Mouse (Mus musculus): ENCODE measurements at regions not wholly inside any gene's neighbourhood (a gene's known extent, or its start where the extent isn't known, plus 50 kb on each side); places are given as distances from the start of the nearest gene placed in this dataset.
A peak's percentile ranks its signal among the peaks of the same experiment; 100 is the strongest.

DNA sequence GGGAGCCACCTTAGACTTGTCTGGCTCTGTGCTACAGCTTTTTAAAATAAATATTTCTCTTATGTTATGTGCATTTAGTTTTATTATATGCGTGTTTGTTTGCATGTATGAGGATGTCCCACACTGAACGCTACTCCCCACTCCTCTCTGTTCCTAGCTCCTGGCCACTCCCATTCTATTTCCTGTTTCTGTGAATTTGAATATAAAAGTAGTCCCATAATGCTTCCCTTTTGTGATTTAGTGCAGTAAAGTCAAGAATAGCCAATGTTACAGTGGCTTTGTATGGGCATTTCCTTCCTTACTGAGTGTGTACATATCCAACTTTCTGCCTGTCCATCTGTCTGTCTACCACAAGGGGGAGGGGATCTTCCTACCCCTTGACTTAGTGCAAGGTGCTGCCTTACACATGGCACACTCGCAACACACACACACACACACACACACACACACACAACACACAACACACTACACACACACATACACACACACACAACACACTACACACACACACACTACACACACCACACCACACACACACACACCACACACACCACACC lies 61.2 kb upstream of the Shb start:
- WGBS: 83% methylated on average over 3 of the region's 3 CpGs

DNA sequence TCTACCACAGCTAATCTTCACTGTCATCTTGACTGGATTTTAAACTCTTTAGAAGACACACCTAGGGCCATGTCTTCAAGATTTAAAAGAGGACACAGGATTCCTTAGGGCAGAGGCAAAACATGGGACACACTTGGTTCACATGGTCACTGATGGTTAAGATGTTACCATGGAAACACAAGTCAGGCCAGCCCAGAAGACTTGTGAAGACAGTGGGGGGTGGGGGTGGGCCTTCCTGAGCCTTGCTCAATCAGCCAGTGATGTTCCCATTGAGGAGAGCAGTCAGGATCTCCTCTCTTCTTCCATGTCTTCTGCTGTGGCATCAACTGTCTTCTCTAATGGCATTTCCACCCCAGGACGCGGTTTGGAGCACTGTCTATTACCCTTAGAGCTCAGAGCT lies 60.5 kb upstream of the Shb start:
- H3K4me1 ChIP-seq (replicated peaks; ENCODE audit: control insufficient read depth, insufficient read depth, low read length): no peaks in the 10 kb centered on the region
- 71% methylated on average over 2 of the region's 2 CpGs for WGBS
- peaks cover 6% of the 10 kb centered on the region; the same call in 1 of the 2 replicates for H3K27me3 ChIP-seq (replicated peaks; ENCODE audit: control insufficient read depth, insufficient read depth, low read length)
- H3K9me3 ChIP-seq (ENCODE audit: control insufficient read depth, low read length): no peaks in the 10 kb centered on the region
- DNase-seq (ENCODE audit: low spot score) (no peak), ATAC-seq (replicated peaks; ENCODE audit: low FRiP score, low TSS enrichment, low read depth) (no peak)
- H3K36me3 ChIP-seq (ENCODE audit: control insufficient read depth, insufficient read depth, low read length): no peaks in the 10 kb centered on the region
- H3K9ac ChIP-seq (ENCODE audit: low read length): no peak overlapping the region
- H3K4me2 ChIP-seq (ENCODE audit: low read length): no peak overlapping the region
- H3K27ac ChIP-seq (ENCODE audit: low read depth): no peak overlapping the region
- no peak overlapping the region for H3K4me3 ChIP-seq (ENCODE audit: low read depth, low read length)

More for the DNA sequence above, 61.2 kb upstream of the Shb start:
- ATAC-seq (replicated peaks; ENCODE audit: low FRiP score, low TSS enrichment, low read depth) (no peak), DNase-seq (ENCODE audit: low spot score) (no peak)
- Histone ChIP-seq H3K9me3 (ENCODE audit: control insufficient read depth, low read length) (no peaks in the 10 kb centered on the region), H3K4me3 (ENCODE audit: low read depth, low read length) (no peak overlapping the region), H3K27ac (ENCODE audit: low read depth) (no peak overlapping the region), H3K4me1 (replicated peaks; ENCODE audit: control insufficient read depth, insufficient read depth, low read length) (no peaks in the 10 kb centered on the region), H3K36me3 (ENCODE audit: control insufficient read depth, insufficient read depth, low read length) (no peaks in the 10 kb centered on the region), H3K9ac (ENCODE audit: low read length) (no peak overlapping the region), H3K4me2 (ENCODE audit: low read length) (no peak overlapping the region), H3K27me3 (replicated peaks; ENCODE audit: control insufficient read depth, insufficient read depth, low read length) (peaks cover 6% of the 10 kb centered on the region; the same call in 1 of the 2 replicates)

DNA sequence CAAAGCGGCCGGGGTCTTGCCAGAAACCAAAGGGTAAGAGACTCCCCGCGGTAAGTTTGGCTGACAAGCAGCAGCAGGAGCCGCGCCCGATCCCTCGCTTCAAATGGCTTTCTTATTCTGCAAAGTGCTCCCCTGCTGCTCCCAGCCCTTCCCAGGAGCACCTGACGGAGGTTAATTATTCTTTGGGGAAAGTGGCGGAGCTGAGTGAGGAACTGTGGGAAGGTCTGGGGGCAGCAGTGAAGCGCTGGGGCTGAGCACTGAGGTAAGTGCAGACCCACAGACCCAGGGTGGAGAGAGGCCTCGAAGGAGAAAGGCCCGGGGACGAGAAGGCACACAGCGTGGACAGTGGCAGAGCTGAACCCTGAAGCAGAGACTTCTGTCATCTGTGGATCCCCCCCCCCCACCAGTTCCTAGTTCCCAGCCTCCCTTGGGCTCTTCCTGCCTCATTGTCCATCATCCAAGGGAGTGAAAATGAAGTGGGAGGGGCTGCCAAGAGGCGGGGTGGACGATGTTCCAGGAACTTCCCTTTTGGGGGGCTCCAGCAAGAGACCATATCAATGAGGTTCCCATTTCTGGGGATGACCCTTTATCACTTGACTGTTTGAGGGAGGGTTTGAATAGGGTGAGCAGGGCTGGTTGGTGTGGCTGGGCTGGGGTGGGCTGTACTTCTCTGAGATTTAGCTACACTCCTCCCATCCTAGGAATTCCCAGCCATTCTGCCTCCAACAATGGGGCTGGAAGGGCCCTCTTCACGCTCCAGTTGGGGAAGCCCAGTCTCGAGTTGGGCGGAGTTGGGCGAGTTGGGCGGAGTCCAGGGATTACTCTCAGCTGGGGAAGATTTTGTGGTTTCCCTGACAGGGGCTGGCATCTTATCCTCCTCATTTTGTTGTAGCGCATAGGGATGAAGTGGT lies 59.4 kb upstream of the Shb start:
- no peak for ATAC-seq (replicated peaks; ENCODE audit: low FRiP score, low TSS enrichment, low read depth)
- DNase-seq (ENCODE audit: low spot score): no peak
- 11% methylated on average over 23 of the region's 23 CpGs for WGBS
- Histone ChIP-seq H3K4me2 (ENCODE audit: low read length) (peak overlapping the region; percentile 48), H3K4me3 (ENCODE audit: low read depth, low read length) (0 out of 2 replicates have a peak overlapping the region, but pooled peaks have one; percentile 8), H3K9ac (ENCODE audit: low read length) (peak overlapping the region; percentile 16; the same call in 1 of the 2 replicates), H3K9me3 (ENCODE audit: control insufficient read depth, low read length) (no peaks in the 10 kb centered on the region), H3K27ac (ENCODE audit: low read depth) (no peak overlapping the region), H3K36me3 (ENCODE audit: control insufficient read depth, insufficient read depth, low read length) (no peaks in the 10 kb centered on the region), H3K4me1 (replicated peaks; ENCODE audit: control insufficient read depth, insufficient read depth, low read length) (no peaks in the 10 kb centered on the region), H3K27me3 (replicated peaks; ENCODE audit: control insufficient read depth, insufficient read depth, low read length) (peaks cover 6% of the 10 kb centered on the region; the same call in 1 of the 2 replicates)

DNA sequence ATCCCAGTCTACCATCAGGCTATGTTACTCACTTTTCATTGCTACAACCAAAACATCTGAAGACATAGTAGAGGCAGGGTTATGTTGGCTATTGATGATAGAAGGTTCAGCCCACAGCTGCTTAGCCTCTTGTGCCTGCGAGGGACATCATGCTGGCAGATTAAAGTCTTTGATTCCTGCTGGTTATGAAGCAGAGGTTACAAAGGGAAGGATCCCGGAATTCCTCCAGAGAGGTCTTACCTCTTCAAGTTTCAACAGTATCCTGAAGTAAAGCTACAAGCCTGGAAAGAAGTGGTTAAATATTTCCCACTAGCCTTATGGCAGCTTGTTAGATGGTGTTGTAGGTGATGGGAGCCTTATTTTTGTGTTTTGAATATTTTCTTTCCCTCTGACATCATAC lies 58.6 kb upstream of the Shb start:
- Histone ChIP-seq H3K36me3 (ENCODE audit: control insufficient read depth, insufficient read depth, low read length) (no peaks in the 10 kb centered on the region), H3K27me3 (replicated peaks; ENCODE audit: control insufficient read depth, insufficient read depth, low read length) (peaks cover 6% of the 10 kb centered on the region; the same call in 1 of the 2 replicates), H3K9me3 (ENCODE audit: control insufficient read depth, low read length) (no peaks in the 10 kb centered on the region), H3K4me3 (ENCODE audit: low read depth, low read length) (no peak overlapping the region), H3K9ac (ENCODE audit: low read length) (no peak overlapping the region), H3K27ac (ENCODE audit: low read depth) (no peak overlapping the region), H3K4me2 (ENCODE audit: low read length) (peak overlapping the region; percentile 48), H3K4me1 (replicated peaks; ENCODE audit: control insufficient read depth, insufficient read depth, low read length) (no peaks in the 10 kb centered on the region)
- 18% methylated on average over 2 of the region's 2 CpGs for WGBS
- ATAC-seq (replicated peaks; ENCODE audit: low FRiP score, low TSS enrichment, low read depth) (no peak), DNase-seq (ENCODE audit: low spot score) (no peak)

DNA sequence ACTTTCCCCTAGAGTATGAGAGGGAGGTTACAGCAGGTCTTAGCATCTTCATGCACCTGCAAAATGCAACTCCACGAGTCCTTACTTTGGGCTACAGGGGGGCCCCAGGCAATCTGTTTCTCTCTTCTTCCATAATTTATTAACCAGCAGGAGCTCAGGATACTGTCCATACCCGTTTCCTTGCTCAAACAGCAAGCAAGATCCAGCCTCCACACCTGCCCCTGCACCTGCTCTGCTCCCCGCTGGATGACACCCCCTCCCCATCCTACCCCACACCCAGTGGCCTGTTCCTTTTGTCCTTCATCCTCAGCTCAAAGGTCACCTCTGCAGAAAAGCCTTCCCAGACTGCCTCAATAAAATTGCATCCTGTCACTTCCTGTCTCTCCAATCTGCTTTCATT lies 56.1 kb upstream of the Shb start:
- no peaks in the 10 kb centered on the region for H3K4me1 ChIP-seq (replicated peaks; ENCODE audit: control insufficient read depth, insufficient read depth, low read length)
- no peaks in the 10 kb centered on the region for H3K36me3 ChIP-seq (ENCODE audit: control insufficient read depth, insufficient read depth, low read length)
- peak; percentile 41; the same call in 1 of the 2 replicates for ATAC-seq (replicated peaks; ENCODE audit: low FRiP score, low TSS enrichment, low read depth)
- H3K9me3 ChIP-seq (ENCODE audit: control insufficient read depth, low read length): no peaks in the 10 kb centered on the region
- no peak overlapping the region for H3K27ac ChIP-seq (ENCODE audit: low read depth)
- 31% methylated on average over 3 of the region's 3 CpGs for WGBS
- H3K4me2 ChIP-seq (ENCODE audit: low read length): no peak overlapping the region
- DNase-seq (ENCODE audit: low spot score): no peak
- H3K27me3 ChIP-seq (replicated peaks; ENCODE audit: control insufficient read depth, insufficient read depth, low read length): peaks cover 6% of the 10 kb centered on the region; the same call in 1 of the 2 replicates
- no peak overlapping the region for H3K9ac ChIP-seq (ENCODE audit: low read length)
- H3K4me3 ChIP-seq (ENCODE audit: low read depth, low read length): no peak overlapping the region

DNA sequence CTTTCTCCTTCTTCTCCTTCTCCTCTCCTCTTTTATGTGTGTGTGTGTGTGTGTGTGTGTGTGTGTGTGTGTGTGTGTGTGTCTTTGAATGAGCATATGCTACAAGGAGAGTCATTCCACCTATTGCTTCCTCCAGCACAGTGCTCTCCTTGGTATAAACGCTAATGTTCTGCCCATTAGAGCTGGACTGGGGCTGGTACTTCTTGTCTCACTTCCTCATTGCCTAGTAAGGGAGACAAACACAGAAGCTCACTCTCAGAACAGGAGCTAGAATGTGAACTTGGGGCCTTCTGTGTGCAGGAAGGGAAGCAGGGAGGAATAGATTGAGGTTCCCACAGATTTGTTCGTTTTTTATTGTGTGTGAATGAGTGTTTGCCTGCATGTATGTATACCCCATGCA lies 54.9 kb upstream of the Shb start:
- H3K4me1 ChIP-seq (replicated peaks; ENCODE audit: control insufficient read depth, insufficient read depth, low read length): no peaks in the 10 kb centered on the region
- no peak overlapping the region for H3K27ac ChIP-seq (ENCODE audit: low read depth)
- H3K9ac ChIP-seq (ENCODE audit: low read length): no peak overlapping the region
- H3K27me3 ChIP-seq (replicated peaks; ENCODE audit: control insufficient read depth, insufficient read depth, low read length): peaks cover 6% of the 10 kb centered on the region; the same call in 1 of the 2 replicates
- H3K4me2 ChIP-seq (ENCODE audit: low read length): no peak overlapping the region
- no peak overlapping the region for H3K4me3 ChIP-seq (ENCODE audit: low read depth, low read length)
- DNase-seq (ENCODE audit: low spot score) (no peak), ATAC-seq (replicated peaks; ENCODE audit: low FRiP score, low TSS enrichment, low read depth) (no peak)
- no peaks in the 10 kb centered on the region for H3K36me3 ChIP-seq (ENCODE audit: control insufficient read depth, insufficient read depth, low read length)
- 61% methylated on average over 2 of the region's 2 CpGs for WGBS
- H3K9me3 ChIP-seq (ENCODE audit: control insufficient read depth, low read length): no peaks in the 10 kb centered on the region

DNA sequence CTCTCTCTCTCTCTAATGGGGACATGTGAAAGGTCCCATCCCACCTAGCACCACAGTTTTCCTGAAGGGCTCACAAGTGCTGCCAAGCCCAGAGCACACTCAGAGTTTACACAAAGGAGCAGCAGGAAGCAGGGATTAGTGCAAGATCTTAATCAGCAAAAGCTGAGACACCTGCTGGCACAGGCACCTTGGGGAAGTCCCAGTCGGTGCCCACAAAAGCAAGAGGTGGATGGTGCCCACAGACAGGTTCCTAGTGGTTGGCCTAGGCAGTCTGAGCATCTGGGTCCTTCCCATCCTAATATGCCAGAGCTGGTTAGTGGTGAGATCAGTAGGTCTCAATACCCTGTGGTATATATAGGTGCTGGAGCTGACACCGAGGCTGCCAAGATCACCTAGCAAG lies 54.0 kb upstream of the Shb start:
- Histone ChIP-seq H3K4me2 (ENCODE audit: low read length) (no peak overlapping the region), H3K27ac (ENCODE audit: low read depth) (no peak overlapping the region), H3K36me3 (ENCODE audit: control insufficient read depth, insufficient read depth, low read length) (no peaks in the 10 kb centered on the region), H3K4me1 (replicated peaks; ENCODE audit: control insufficient read depth, insufficient read depth, low read length) (no peaks in the 10 kb centered on the region), H3K9ac (ENCODE audit: low read length) (no peak overlapping the region), H3K4me3 (ENCODE audit: low read depth, low read length) (no peak overlapping the region), H3K27me3 (replicated peaks; ENCODE audit: control insufficient read depth, insufficient read depth, low read length) (peaks cover 6% of the 10 kb centered on the region; the same call in 1 of the 2 replicates), H3K9me3 (ENCODE audit: control insufficient read depth, low read length) (no peaks in the 10 kb centered on the region)
- no peak for ATAC-seq (replicated peaks; ENCODE audit: low FRiP score, low TSS enrichment, low read depth)
- DNase-seq (ENCODE audit: low spot score): no peak
- 47% methylated on average over 2 of the region's 2 CpGs for WGBS

DNA sequence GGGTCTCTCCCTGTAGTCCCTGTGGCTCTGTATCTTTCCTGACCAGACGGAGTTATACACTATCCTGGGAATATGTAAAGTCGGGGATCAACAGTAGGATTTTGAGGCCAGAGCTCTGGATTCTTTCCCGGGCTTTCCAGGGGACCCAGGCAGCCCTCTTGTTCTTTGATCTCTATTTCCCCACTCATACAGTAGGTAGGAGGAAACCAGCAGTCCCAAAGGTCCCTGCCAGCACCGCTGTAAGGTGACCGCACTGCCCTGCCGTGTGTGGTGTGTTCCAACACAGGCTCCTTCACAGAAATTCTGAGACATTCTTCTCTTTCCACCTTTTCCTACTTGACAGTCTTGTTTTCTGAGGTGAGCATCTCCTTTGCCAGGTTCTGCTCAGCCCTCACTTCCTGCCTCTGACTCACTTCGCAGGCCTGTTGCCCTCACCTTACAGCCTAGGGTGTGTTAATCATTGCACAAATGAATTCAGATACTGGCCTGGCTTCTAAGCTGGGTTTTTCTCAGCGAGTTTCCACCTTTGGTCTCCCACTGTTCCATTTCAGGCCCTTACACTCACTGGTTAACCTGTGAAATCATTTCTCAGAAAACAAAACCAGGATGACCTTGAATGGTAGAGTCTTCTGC lies 53.0 kb upstream of the Shb start:
- H3K9me3 ChIP-seq (ENCODE audit: control insufficient read depth, low read length): no peaks in the 10 kb centered on the region
- DNase-seq (ENCODE audit: low spot score): no peak
- 45% methylated on average over 8 of the region's 8 CpGs for WGBS
- no peak overlapping the region for H3K9ac ChIP-seq (ENCODE audit: low read length)
- no peaks in the 10 kb centered on the region for H3K36me3 ChIP-seq (ENCODE audit: control insufficient read depth, insufficient read depth, low read length)
- no peaks in the 10 kb centered on the region for H3K4me1 ChIP-seq (replicated peaks; ENCODE audit: control insufficient read depth, insufficient read depth, low read length)
- H3K4me3 ChIP-seq (ENCODE audit: low read depth, low read length): no peak overlapping the region
- no peak for ATAC-seq (replicated peaks; ENCODE audit: low FRiP score, low TSS enrichment, low read depth)
- no peak overlapping the region for H3K4me2 ChIP-seq (ENCODE audit: low read length)
- H3K27me3 ChIP-seq (replicated peaks; ENCODE audit: control insufficient read depth, insufficient read depth, low read length): no peaks in the 10 kb centered on the region
- peak overlapping the region; percentile 19; the same call in 1 of the 2 replicates for H3K27ac ChIP-seq (ENCODE audit: low read depth)
